Mouse (Mus musculus): ENCODE data around the gene Nepn. TPM values are rescaled to one million over a fixed set of nuclear protein-coding genes. Genes with fewer than 3 reads are reported as not detected.
A peak's percentile ranks its signal among the peaks of the same experiment; 100 is the strongest.

The Nepn gene
- polyA plus RNA-seq, 1 experiment from 2014 or later = not detected

DNA sequence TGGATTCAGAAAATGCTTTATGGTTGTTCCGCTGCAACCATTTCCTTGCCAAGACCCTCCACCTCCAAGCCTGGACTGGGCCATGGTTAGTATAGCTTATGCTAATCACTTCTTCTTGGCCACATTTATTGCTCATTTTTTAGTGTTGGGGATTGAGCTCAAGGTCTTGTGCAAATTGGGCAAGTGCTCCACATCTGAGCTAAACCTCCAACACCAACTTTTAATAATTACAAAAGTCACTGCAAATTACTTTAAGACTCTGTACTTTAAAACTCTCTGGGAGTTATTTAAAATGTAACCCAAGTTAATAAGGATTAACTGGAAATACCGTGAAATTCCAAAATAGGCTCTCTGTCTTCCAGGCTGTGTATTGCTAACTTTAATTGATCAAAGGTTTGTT is 18.8 kb downstream of the Nepn start:
- Histone ChIP-seq H3K4me3 (no peak overlapping the region), H3K4me2 (no peak overlapping the region), H3K27me3 (no peaks in the 10 kb centered on the region), H3K9ac (no peak overlapping the region), H3K36me3 (no peaks in the 10 kb centered on the region), H3K27ac (no peak overlapping the region), H3K9me3 (no peaks in the 10 kb centered on the region), H3K4me1 (no peaks in the 10 kb centered on the region)
- WGBS = 75% methylated on average over 2 of the region's 2 CpGs
- no peak for ATAC-seq (ENCODE audit: insufficient number of reproducible peaks, insufficient read depth, low FRiP score, low TSS enrichment, low read depth)

DNA sequence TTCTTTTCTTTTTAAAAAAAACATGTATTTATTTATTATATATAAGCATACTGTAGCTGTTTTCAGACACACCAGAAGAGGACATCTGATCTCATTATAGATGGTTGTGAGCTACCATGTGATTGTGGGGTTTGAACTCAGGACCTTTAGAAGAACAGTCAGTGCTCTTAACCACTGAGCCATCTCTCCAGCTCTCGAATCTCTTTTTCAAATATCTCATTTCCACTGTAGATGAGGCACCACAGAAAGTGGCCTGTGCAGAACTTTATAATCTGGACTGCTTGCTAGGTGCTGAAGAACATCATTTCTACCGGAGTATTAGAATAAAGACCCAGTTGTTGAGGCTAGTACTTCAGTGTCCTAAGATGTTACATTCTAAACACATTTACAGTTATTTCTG is 26.2 kb downstream of the Nepn start:
- 87% methylated on average over 2 of the region's 2 CpGs for WGBS
- Histone ChIP-seq H3K4me1 (peaks cover 21% of the 10 kb centered on the region), H3K9me3 (no peaks in the 10 kb centered on the region), H3K27me3 (no peaks in the 10 kb centered on the region), H3K27ac (no peak overlapping the region), H3K4me2 (no peak overlapping the region), H3K36me3 (no peaks in the 10 kb centered on the region), H3K4me3 (no peak overlapping the region), H3K9ac (no peak overlapping the region)
- ATAC-seq (ENCODE audit: insufficient number of reproducible peaks, insufficient read depth, low FRiP score, low TSS enrichment, low read depth) = no peak

DNA sequence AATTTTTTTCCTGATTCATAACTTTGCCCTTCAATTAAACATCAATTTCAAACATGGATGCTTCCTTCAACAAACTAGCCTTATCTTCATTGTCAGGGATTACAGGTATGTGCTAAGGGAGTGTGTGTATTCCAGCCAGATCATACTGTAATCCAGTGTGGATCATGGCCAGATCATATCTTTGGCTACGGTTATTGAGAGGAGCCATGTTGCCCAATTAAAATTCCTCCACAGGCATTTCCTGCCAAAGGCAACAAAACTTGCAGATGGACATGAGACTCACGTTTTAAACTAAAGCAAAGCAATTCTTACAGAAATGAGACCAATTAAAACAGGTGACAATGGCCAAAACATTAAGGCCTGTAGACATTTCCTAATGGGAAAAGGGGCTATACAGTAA is 27.7 kb downstream of the Nepn start:
- Histone ChIP-seq H3K36me3 (no peaks in the 10 kb centered on the region), H3K4me1 (peaks cover 21% of the 10 kb centered on the region), H3K27me3 (no peaks in the 10 kb centered on the region), H3K4me2 (peak overlapping the region; percentile 59), H3K4me3 (peak overlapping the region; percentile 95; the same call in 1 of the 2 replicates), H3K9ac (no peak overlapping the region), H3K9me3 (no peaks in the 10 kb centered on the region), H3K27ac (no peak overlapping the region)
- no peak for ATAC-seq (ENCODE audit: insufficient number of reproducible peaks, insufficient read depth, low FRiP score, low TSS enrichment, low read depth)
- WGBS = 31% methylated on average over 2 of the region's 2 CpGs

DNA sequence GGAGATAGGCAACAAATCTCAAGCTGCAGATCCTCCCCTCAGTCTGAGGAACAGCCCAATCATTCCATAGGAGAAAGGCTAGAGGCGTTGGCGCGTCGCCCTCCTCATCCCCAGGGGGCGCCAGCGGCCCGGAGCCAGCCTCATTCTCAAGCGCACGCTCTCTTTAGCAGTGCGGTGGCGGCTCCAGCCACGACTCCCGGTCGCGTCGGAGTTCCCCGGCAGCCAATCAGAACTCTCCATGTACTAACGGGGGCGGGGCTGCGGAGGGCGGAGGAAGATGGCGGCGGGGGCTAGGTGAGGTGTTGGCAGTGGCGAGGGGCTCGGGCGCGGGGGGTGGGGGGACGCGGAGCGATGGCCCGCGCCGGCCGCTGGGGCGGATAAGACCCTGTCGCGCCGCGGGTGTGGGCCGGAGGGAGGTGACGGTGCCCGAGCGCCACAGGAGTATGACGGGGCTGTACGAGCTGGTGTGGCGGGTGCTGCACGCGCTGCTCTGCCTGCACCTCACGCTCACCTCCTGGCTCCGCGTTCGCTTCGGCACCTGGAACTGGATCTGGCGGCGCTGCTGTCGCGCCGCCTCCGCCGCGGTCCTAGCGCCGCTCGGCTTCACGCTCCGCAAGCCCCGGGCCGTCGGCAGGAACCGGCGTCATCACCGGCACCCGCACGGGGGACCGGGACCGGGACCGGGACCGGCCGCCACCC is 28.7 kb downstream of the Nepn start, which contains the start of gene Nus1:
TSS of gene Nus1 (plus strand) at position 249 of the 699 bp plus-strand sequence.
- Histone ChIP-seq H3K9ac (peak within 1 kb of the TSS; percentile 93), H3K4me2 (peak within 1 kb of the TSS; percentile 72), H3K4me1 (peaks cover 21% of the 10 kb centered on the region), H3K27me3 (no peaks in the 10 kb centered on the region), H3K36me3 (no peaks in the 10 kb centered on the region), H3K4me3 (peak within 1 kb of the TSS; percentile 95), H3K9me3 (no peaks in the 10 kb centered on the region), H3K27ac (peak within 1 kb of the TSS; percentile 93)
- under 1% methylated on average over 59 of the region's 79 CpGs for WGBS
- peak; percentile 99 for ATAC-seq (ENCODE audit: insufficient number of reproducible peaks, insufficient read depth, low FRiP score, low TSS enrichment, low read depth)

GRCm38 (mm10) chr10:52417998-52418860 is 29.5 kb downstream of the Nepn start:
- Histone ChIP-seq H3K4me1 (peaks cover 21% of the 10 kb centered on the region), H3K27me3 (no peaks in the 10 kb centered on the region), H3K4me2 (peak overlapping the region; percentile 72), H3K27ac (peak overlapping the region; percentile 93), H3K9me3 (no peaks in the 10 kb centered on the region), H3K4me3 (peak overlapping the region; percentile 95), H3K9ac (peak overlapping the region; percentile 93), H3K36me3 (no peaks in the 10 kb centered on the region)
- WGBS = 2% methylated on average over 39 of the region's 39 CpGs
- peak; percentile 54; the same call in 1 of the 2 replicates for ATAC-seq (ENCODE audit: insufficient number of reproducible peaks, insufficient read depth, low FRiP score, low TSS enrichment, low read depth)

DNA sequence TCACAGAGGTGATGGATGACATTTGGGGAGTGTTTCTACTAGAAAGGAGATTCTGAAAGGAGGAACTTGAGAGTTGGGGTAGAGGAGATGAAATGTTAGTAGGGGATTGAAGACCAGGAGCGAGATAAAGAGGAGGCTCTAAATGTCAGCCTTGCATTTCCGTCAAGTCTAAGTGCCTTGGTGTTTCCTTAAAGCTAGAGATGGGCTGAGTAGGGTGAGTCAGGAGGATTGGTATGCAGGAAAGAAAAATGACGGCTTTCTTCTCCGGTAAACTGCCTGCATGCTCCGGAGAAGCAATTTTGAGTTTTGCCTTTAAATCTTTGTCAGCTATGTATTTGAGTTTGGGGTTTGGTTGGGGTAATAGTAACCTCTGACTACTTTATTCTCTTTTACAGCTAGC is 30.2 kb downstream of the Nepn start:
- peak overlapping the region; percentile 93 for H3K9ac ChIP-seq
- ATAC-seq (ENCODE audit: insufficient number of reproducible peaks, insufficient read depth, low FRiP score, low TSS enrichment, low read depth) = no peak
- WGBS = 69% methylated on average over 5 of the region's 5 CpGs

GRCm38 (mm10) chr10:52419402-52419801 is 30.6 kb downstream of the Nepn start:
- no peak for ATAC-seq (ENCODE audit: insufficient number of reproducible peaks, insufficient read depth, low FRiP score, low TSS enrichment, low read depth)
- Histone ChIP-seq H3K4me1 (peaks cover 21% of the 10 kb centered on the region), H3K4me3 (no peak overlapping the region; the same call in 1 of the 2 replicates), H3K36me3 (no peaks in the 10 kb centered on the region), H3K9me3 (no peaks in the 10 kb centered on the region), H3K27ac (no peak overlapping the region), H3K4me2 (peak overlapping the region; percentile 72), H3K9ac (peak overlapping the region; percentile 93), H3K27me3 (no peaks in the 10 kb centered on the region)
- WGBS = 81% methylated on average over 4 of the region's 4 CpGs

More for the DNA sequence above, 30.2 kb downstream of the Nepn start:
- Histone ChIP-seq H3K4me2 (peak overlapping the region; percentile 72), H3K27ac (no peak overlapping the region), H3K36me3 (no peaks in the 10 kb centered on the region), H3K4me1 (peaks cover 21% of the 10 kb centered on the region), H3K9me3 (no peaks in the 10 kb centered on the region), H3K4me3 (peak overlapping the region; percentile 95), H3K27me3 (no peaks in the 10 kb centered on the region)

DNA sequence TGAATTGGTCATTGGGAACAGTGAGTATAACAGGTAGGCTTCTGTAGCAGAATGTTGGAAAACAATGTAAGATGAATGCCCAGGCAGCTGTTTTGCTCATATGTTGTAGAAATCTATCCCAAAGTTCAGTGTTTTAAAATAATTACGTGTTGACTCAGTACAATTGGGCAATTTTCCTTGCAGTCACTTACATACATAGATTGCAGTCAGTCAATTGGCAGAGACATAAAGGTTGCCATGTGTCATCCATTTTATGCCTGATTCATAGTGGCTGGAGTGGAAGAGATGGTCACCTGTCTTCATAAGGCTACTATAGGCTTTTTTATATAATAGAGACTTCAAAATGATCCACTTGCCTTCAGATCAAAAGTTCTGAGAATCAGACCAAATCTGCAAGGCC is 31.8 kb downstream of the Nepn start:
- ATAC-seq (ENCODE audit: insufficient number of reproducible peaks, insufficient read depth, low FRiP score, low TSS enrichment, low read depth) = no peak
- Histone ChIP-seq H3K9ac (no peak overlapping the region), H3K4me2 (no peak overlapping the region), H3K27me3 (no peaks in the 10 kb centered on the region), H3K4me3 (no peak overlapping the region), H3K9me3 (no peaks in the 10 kb centered on the region), H3K27ac (no peak overlapping the region), H3K36me3 (no peaks in the 10 kb centered on the region; the same call in 1 of the 2 replicates), H3K4me1 (peaks cover 21% of the 10 kb centered on the region)
- 90% methylated on average over 1 of the region's 1 CpGs for WGBS

DNA sequence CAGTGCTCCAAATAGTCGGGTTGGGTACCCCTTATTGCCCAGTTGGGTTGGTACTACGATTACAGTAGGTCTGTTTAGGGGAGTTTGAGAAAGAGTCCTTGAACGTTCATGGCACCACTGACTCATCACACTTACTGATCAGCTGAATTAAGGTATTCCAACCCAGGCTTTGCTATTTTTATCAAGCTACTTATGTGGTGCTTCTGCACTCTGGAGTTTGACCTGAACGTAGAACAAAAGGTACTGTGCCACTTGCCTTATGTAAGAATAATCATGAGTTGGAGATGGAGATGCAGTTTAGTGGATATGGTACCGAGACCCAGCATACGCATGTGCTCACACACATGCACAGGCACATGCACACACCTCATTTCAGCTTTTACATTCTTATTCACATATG is 32.9 kb downstream of the Nepn start:
- Histone ChIP-seq H3K4me1 (peaks cover 17% of the 10 kb centered on the region), H3K9ac (no peak overlapping the region), H3K27ac (no peak overlapping the region), H3K36me3 (no peaks in the 10 kb centered on the region; the same call in 1 of the 2 replicates), H3K4me3 (no peak overlapping the region), H3K4me2 (no peak overlapping the region), H3K27me3 (no peaks in the 10 kb centered on the region), H3K9me3 (no peaks in the 10 kb centered on the region)
- no peak for ATAC-seq (ENCODE audit: insufficient number of reproducible peaks, insufficient read depth, low FRiP score, low TSS enrichment, low read depth)
- WGBS = 92% methylated on average over 6 of the region's 6 CpGs

GRCm38 (mm10) chr10:52423097-52423496 is 34.3 kb downstream of the Nepn start:
- Histone ChIP-seq H3K27ac (no peak overlapping the region), H3K4me1 (peaks cover 19% of the 10 kb centered on the region), H3K36me3 (no peaks in the 10 kb centered on the region; the same call in 1 of the 2 replicates), H3K4me3 (no peak overlapping the region), H3K27me3 (no peaks in the 10 kb centered on the region), H3K9me3 (no peaks in the 10 kb centered on the region), H3K9ac (no peak overlapping the region), H3K4me2 (no peak overlapping the region)
- ATAC-seq (ENCODE audit: insufficient number of reproducible peaks, insufficient read depth, low FRiP score, low TSS enrichment, low read depth) = no peak
- WGBS = 84% methylated on average over 2 of the region's 2 CpGs

GRCm38 (mm10) chr10:52426314-52426980 is 37.7 kb downstream of the Nepn start:
- H3K4me2 ChIP-seq = no peak overlapping the region
- no peak overlapping the region for H3K9ac ChIP-seq
- no peaks in the 10 kb centered on the region for H3K27me3 ChIP-seq
- H3K36me3 ChIP-seq = peaks cover 15% of the 10 kb centered on the region
- ATAC-seq (ENCODE audit: insufficient number of reproducible peaks, insufficient read depth, low FRiP score, low TSS enrichment, low read depth) = no peak
- H3K4me1 ChIP-seq = 0 out of 2 replicates have a peak, but pooled peaks cover 4% of the 10 kb centered on the region
- H3K4me3 ChIP-seq = no peak overlapping the region
- H3K27ac ChIP-seq = no peak overlapping the region
- no peaks in the 10 kb centered on the region for H3K9me3 ChIP-seq
- whole genome bisulfite sequencing = 89% methylated on average over 7 of the region's 7 CpGs
